Mouse (Mus musculus) MEL (cell line): Measurements from ENCODE around the gene Taok1.

Experiments used
- CHD2 ChIP-seq: IDR thresholded peaks from 2 replicates; pipeline ENCODE4 v1.6.1; 2011; ENCODE audit warnings: low read length, improper control_type of control experiment
- CTCF ChIP-seq, 3 experiments: IDR thresholded peaks in 2 of 3; conservative IDR thresholded peaks in 1 of 3; 2 replicates each; pipeline ENCODE4 v1.5.1; 2011 to 2012; ENCODE audit warnings: low read length in 3 of 3, low read depth in 2 of 3, mild to moderate bottlenecking in 2 of 3, improper control_type of control experiment in 1 of 3, inconsistent platforms in 1 of 3, mixed read lengths in 1 of 3, moderate library complexity in 1 of 3; ENCODE audit not compliant: control insufficient read depth in 1 of 3, insufficient read depth in 1 of 3, poor library complexity in 1 of 3, severe bottlenecking in 1 of 3
- ELF1 ChIP-seq: IDR thresholded peaks from 2 replicates; pipeline ENCODE4 v1.6.1; 2014; ENCODE audit warnings: low read depth, mild to moderate bottlenecking, inconsistent platforms, low read length, improper control_type of control experiment, moderate library complexity
- EP300 ChIP-seq, 2 experiments: IDR thresholded peaks; 2 replicates each; pipeline ENCODE4 v1.6.1; 2011; ENCODE audit warnings: improper control_type of control experiment in 2 of 2, low read length in 2 of 2, low read depth in 1 of 2, mild to moderate bottlenecking in 1 of 2
- HCFC1 ChIP-seq: IDR thresholded peaks from 2 replicates; pipeline ENCODE4 v1.6.1; 2012; ENCODE audit warnings: low read depth, mild to moderate bottlenecking, inconsistent platforms, low read length, improper control_type of control experiment, moderate library complexity
- MAFK ChIP-seq: IDR thresholded peaks from 2 replicates; pipeline ENCODE4 v1.6.1; 2011; ENCODE audit warnings: low read depth, mild to moderate bottlenecking, low read length, improper control_type of control experiment, borderline replicate concordance
- MXI1 ChIP-seq: IDR thresholded peaks from 2 replicates; pipeline ENCODE4 v1.6.1; 2011; ENCODE audit warnings: mild to moderate bottlenecking, low read depth, low read length, improper control_type of control experiment
- POLR2A ChIP-seq, 2 experiments: IDR thresholded peaks; 2 replicates each; pipeline ENCODE4 v1.6.1; 2011 to 2012; ENCODE audit warnings: low read length in 2 of 2, mild to moderate bottlenecking in 2 of 2, control low read depth in 1 of 2, improper control_type of control experiment in 1 of 2, low read depth in 1 of 2, moderate library complexity in 1 of 2; ENCODE audit not compliant: control insufficient read depth in 1 of 2, insufficient read depth in 1 of 2, poor library complexity in 1 of 2

DNA sequence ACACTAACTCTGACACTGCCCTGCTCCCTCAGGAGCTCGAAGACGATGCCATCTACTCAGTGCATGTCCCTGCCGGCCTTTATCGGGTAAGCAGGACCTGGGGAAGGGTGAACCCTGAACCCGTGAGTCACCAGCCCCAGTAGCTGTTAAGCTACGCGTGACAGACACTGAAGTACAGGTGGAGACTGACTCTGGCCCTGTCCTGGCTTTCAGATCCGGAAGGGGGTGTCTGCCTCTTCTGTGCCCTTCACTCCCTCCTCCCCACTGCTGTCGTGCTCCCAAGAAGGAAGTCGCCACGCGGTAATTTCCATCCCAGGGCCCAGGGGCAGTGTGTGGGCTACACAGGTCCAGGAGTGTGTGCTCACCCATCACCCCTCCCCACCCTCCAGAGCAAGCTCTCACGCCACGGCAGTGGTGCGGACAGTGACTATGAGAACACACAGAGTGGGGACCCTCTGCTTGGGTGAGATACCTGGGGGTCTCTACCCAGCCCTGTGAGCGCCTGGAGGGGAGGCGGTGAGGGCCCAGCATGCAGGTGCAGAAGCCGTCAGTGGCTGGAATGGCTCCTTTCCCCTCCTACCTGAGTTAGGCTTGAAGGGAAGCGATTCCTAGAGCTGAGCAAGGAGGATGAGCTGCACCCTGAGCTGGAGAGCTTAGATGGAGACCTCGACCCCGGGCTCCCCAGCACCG lies 102.2 kb downstream of the Taok1 start:
- TF ChIP-seq ELF1 = no peak
- TF ChIP-seq CTCF (IDR thresholded peaks at IDR 0.05 in 2 of 3, conservative IDR thresholded peaks at IDR 0.05 in 1 of 3; ENCODE audit: control insufficient read depth in 1 of 3, insufficient read depth in 1 of 3, low read depth in 2 of 3, low read length in 3 of 3, poor library complexity in 1 of 3, severe bottlenecking in 1 of 3) = no peak
- TF ChIP-seq MXI1 = no peak
- TF ChIP-seq HCFC1 = no peak
- no peak for TF ChIP-seq CHD2
- no peak for TF ChIP-seq POLR2A (IDR thresholded peaks at IDR 0.05; ENCODE audit: control insufficient read depth in 1 of 2, insufficient read depth in 1 of 2, low read depth in 1 of 2, low read length in 2 of 2, poor library complexity in 1 of 2)
- TF ChIP-seq MAFK = no peak
- TF ChIP-seq EP300 (IDR thresholded peaks at IDR 0.05; ENCODE audit: low read depth in 1 of 2, low read length in 2 of 2) = no peak
